Mouse (Mus musculus): Measurements from ENCODE around the gene Pla2g7. TPM values are rescaled to one million over a fixed set of nuclear protein-coding genes. Genes with fewer than 3 reads are reported as not detected.

Pla2g7 gene
- total and polyA plus RNA-seq, 2 experiments, result 0.50 to 2.1 TPM

DNA sequence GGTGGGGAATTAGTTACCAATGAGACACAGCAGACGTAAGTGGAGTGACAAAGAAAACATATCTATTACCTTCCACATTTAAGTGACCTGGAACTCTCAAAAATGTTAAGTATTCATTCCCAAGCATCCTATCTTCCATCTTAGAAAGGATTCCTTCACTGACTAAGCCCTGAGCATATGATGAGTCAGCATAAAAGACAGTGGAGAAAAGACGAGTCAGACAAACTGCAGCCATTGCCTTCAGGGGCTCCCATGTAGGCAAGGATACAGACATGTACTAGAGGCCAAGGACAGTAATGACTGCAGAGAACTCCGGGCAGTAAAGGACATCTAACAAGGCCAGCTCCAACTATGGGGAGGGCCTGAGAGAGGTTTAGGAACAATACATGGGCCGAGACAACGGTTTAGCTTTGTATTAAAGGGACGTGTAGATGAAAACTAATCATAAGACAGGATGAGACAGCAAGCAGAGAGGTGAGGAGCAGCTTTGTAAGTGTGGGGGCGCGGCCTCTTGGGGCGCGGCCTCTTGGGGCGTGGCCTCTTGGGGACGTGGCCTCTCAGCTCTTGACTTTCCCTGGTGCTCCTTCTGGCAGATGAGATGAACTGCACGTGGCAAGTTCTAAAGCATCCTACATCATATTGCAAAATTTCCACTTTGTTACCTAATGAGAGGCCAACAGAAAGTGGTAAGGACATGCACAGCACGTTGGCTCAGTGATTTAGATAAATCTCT is 83.6 kb downstream of the Pla2g7 start:
- H3K4me3 ChIP-seq (ENCODE audit: insufficient read depth, low read depth, low read length), result no peak overlapping the region
- 80% methylated on average over 14 of the region's 14 CpGs for WGBS
- no peaks in the 10 kb centered on the region for H3K4me1 ChIP-seq (ENCODE audit: control insufficient read depth, insufficient read depth, low read length)
- H3K27me3 ChIP-seq (ENCODE audit: control insufficient read depth, insufficient read depth, low read length), result no peaks in the 10 kb centered on the region
- H3K36me3 ChIP-seq (ENCODE audit: control insufficient read depth, insufficient read depth, low read length), result no peaks in the 10 kb centered on the region
- no peak overlapping the region for H3K27ac ChIP-seq (replicated peaks; ENCODE audit: insufficient read depth, low read depth, low read length)
- no peak for DNase-seq (ENCODE audit: extremely low read depth, low read depth, low spot score)
- no peak overlapping the region for H3K9ac ChIP-seq (ENCODE audit: low read depth, low read length)
- TF ChIP-seq POLR2A (IDR thresholded peaks at IDR 0.05; ENCODE audit: extremely low read depth, insufficient read depth, low read length), result no peak
- H3K79me2 ChIP-seq (ENCODE audit: control insufficient read depth, insufficient read depth, low read length), result no peaks in the 10 kb centered on the region

Other genes with a start within 250 kb of the Pla2g7 start
- 25.8 and 29.6 TPM in 2 replicates for gene Adgrf5, start 207.6 kb upstream of the Pla2g7 start, total RNA-seq (2014; rRNA removed)
- 4.7 and 6.0 TPM in 2 replicates for gene Adgrf5, start 207.6 kb upstream of the Pla2g7 start, polyA plus RNA-seq (2012; rRNA removed)
- gene Mep1a, start 65.3 kb upstream of the Pla2g7 start, total RNA-seq (2014; rRNA removed), result 0.07 TPM in 1 of 2 replicates, not detected in the other
- gene Mep1a, start 65.3 kb upstream of the Pla2g7 start, polyA plus RNA-seq (2012; rRNA removed), result 0.05 and 0.07 TPM in 2 replicates
- gene Ankrd66, start 24.5 kb upstream of the Pla2g7 start, total RNA-seq (2014; rRNA removed), result not detected in 2 replicates
- not detected in 2 replicates for gene Ankrd66, start 24.5 kb upstream of the Pla2g7 start, polyA plus RNA-seq (2012; rRNA removed)
- gene Tdrd6, start 62.2 kb downstream of the Pla2g7 start, total RNA-seq (2014; rRNA removed), result not detected in 2 replicates
- not detected in 2 replicates for gene Tdrd6, start 62.2 kb downstream of the Pla2g7 start, polyA plus RNA-seq (2012; rRNA removed)
- gene Slc25a27, start 99.1 kb downstream of the Pla2g7 start, total RNA-seq (2014; rRNA removed), result 2.6 and 3.0 TPM in 2 replicates
- gene Slc25a27, start 99.1 kb downstream of the Pla2g7 start, polyA plus RNA-seq (2012; rRNA removed), result 0.42 and 1.2 TPM in 2 replicates
- gene Cyp39a1, start 99.3 kb downstream of the Pla2g7 start, total RNA-seq (2014; rRNA removed), result 39.7 and 51.4 TPM in 2 replicates
- gene Cyp39a1, start 99.3 kb downstream of the Pla2g7 start, polyA plus RNA-seq (2012; rRNA removed), result 9.0 and 9.6 TPM in 2 replicates
- 3.1 and 4.0 TPM in 2 replicates for gene Rcan2, start 233.3 kb downstream of the Pla2g7 start, total RNA-seq (2014; rRNA removed)
- 1.4 and 6.3 TPM in 2 replicates for gene Rcan2, start 233.3 kb downstream of the Pla2g7 start, polyA plus RNA-seq (2012; rRNA removed)